Comparison of ENCODE assay signal across 20 mouse cellular contexts in the genomic region with DNA sequence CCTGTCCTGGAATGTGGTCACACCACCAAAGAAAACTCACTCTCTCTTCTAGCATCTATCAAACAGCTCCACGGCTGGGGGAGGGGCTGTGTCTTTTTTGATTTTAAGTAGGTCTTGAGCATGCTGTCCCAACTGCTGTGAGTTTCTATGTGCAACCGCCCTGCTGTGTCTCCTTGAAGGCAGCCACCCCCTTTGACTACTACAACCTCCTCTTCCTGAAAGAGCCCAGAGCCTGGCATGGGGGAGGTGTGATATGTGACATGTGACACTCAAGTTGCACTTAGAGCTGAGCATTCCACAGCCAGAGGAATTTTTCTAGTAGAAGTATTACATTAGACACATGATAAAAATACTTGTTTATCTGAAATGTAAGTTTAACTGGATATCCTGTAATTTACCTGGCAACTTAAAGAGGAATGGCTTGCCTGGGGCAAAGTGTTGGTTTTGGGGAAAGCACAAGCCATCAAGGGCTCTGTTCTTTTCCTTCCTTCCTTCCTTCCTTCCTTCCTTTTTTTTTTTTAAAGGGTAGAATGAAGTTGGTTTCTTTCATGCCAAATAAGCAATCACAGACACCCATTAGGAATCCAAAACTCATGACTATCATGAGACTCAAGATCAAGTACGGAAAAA. TPM values are rescaled to one million over a fixed set of nuclear protein-coding genes. Genes with fewer than 3 reads are reported as not detected.
DNase-seq lines count a peak whose midpoint lies in the region; ATAC-seq and TF ChIP-seq lines count a peak whose summit lies in the region.
"Had no signal": no experiment of that assay in that cellular context is flagged by ENCODE, and none has a peak within 500 bp of the region (broad histone marks: within the 10 kb centered on the region; RNA-seq: fewer than 3 reads in every experiment).

A gene (plus strand): TSS at position 580 of the 630 bp plus-strand sequence.

- no peaks in the 10 kb centered on the region for H3K9me3 ChIP-seq in heart, embryonic 10.5 days
- H3K9me3 ChIP-seq in midbrain, postnatal 0 days (ENCODE audit: low read length) = no peaks in the 10 kb centered on the region
- no peaks in the 10 kb centered on the region for H3K9me3 ChIP-seq in intestine, embryonic 15.5 days
- H3K9me3 ChIP-seq: embryonic facial prominence, embryonic 12.5 days; midbrain, embryonic 12.5 days; stomach, embryonic 15.5 days had no signal

- peak within 1 kb of the TSS; percentile 30; the same call in 1 of the 2 replicates for H3K27ac ChIP-seq in heart, embryonic 10.5 days
- H3K27ac ChIP-seq in midbrain, postnatal 0 days (ENCODE audit: low read depth, low read length) = no peak within 1 kb of the TSS
- H3K27ac ChIP-seq in intestine, embryonic 15.5 days = no peak within 1 kb of the TSS
- H3K27ac ChIP-seq: embryonic facial prominence, embryonic 12.5 days; hindbrain, embryonic 14.5 days; midbrain, embryonic 12.5 days; stomach, embryonic 15.5 days had no signal

- no peak for TF ChIP-seq CTCF in lung, adult 2 months (IDR thresholded peaks at IDR 0.05; ENCODE audit: insufficient read depth, low read length)
- TF ChIP-seq CTCF in midbrain, postnatal 0 days (IDR thresholded peaks at IDR 0.05) = no peak

- TF ChIP-seq POLR2A in lung, adult 2 months (IDR thresholded peaks at IDR 0.05; ENCODE audit: borderline replicate concordance, extremely low read depth, low read depth, low read length) = no peak

- H3K9ac ChIP-seq in midbrain, postnatal 0 days (replicated peaks; ENCODE audit: low read length, poor library complexity, severe bottlenecking) = no peak within 1 kb of the TSS
- no peak within 1 kb of the TSS for H3K9ac ChIP-seq in intestine, embryonic 15.5 days
- H3K9ac ChIP-seq: embryonic facial prominence, embryonic 12.5 days; hindbrain, embryonic 14.5 days; midbrain, embryonic 12.5 days; stomach, embryonic 15.5 days had no signal

- no peaks in the 10 kb centered on the region for H3K27me3 ChIP-seq in heart, embryonic 10.5 days (ENCODE audit: insufficient read depth, poor library complexity, severe bottlenecking)
- H3K27me3 ChIP-seq in midbrain, postnatal 0 days (ENCODE audit: insufficient read depth, low read length) = no peaks in the 10 kb centered on the region
- no peaks in the 10 kb centered on the region for H3K27me3 ChIP-seq in intestine, embryonic 15.5 days (replicated peaks)
- H3K27me3 ChIP-seq: embryonic facial prominence, embryonic 12.5 days; midbrain, embryonic 12.5 days; stomach, embryonic 15.5 days had no signal

- H3K4me2 ChIP-seq in midbrain, postnatal 0 days (ENCODE audit: low read depth, low read length, poor library complexity, severe bottlenecking) = no peak within 1 kb of the TSS
- H3K4me2 ChIP-seq in intestine, embryonic 15.5 days (replicated peaks) = no peak within 1 kb of the TSS
- H3K4me2 ChIP-seq: embryonic facial prominence, embryonic 12.5 days; hindbrain, embryonic 14.5 days; midbrain, embryonic 12.5 days; stomach, embryonic 15.5 days had no signal

- no peak for ATAC-seq in midbrain, postnatal 0 days (ENCODE audit: low FRiP score)
- ATAC-seq in intestine, embryonic 15.5 days = no peak
- ATAC-seq: intestine, postnatal 0 days had no signal

- 41% methylated on average over 3 of the region's 3 CpGs for WGBS in heart, embryonic 10.5 days
- 32% methylated on average over 3 of the region's 3 CpGs for WGBS in lung, adult 2 months
- WGBS in midbrain, postnatal 0 days = 51% methylated on average over 3 of the region's 3 CpGs
- WGBS in intestine, embryonic 15.5 days = 61% methylated on average over 3 of the region's 3 CpGs

- no peaks in the 10 kb centered on the region for H3K36me3 ChIP-seq in heart, embryonic 10.5 days
- no peaks in the 10 kb centered on the region for H3K36me3 ChIP-seq in midbrain, postnatal 0 days (ENCODE audit: insufficient read depth, low read length)
- no peaks in the 10 kb centered on the region for H3K36me3 ChIP-seq in intestine, embryonic 15.5 days
- H3K36me3 ChIP-seq: embryonic facial prominence, embryonic 12.5 days; midbrain, embryonic 12.5 days; stomach, embryonic 15.5 days had no signal

- no peak for DNase-seq in heart, embryonic 10.5 days (ENCODE audit: low spot score)
- DNase-seq in heart, postnatal 25 days (ENCODE audit: low spot score) = no peak
- DNase-seq in thymus, postnatal 25 days = peak; percentile 6
- DNase-seq in thymus, postnatal 10 days (ENCODE audit: low spot score in 2 of 2) = no peak
- peak; percentile 25 for DNase-seq in lung, adult 2 months
- DNase-seq in midbrain, postnatal 0 days (ENCODE audit: low spot score) = no peak
- no peak for DNase-seq in adipocyte (ENCODE audit: low spot score)
- DNase-seq: adrenal gland, postnatal 25 days; B cell, adult 2 months; cerebellum, postnatal 10 days; kidney, postnatal 36 days had no signal

- intact Hi-C loops in heart, postnatal 25 days (cut with DNase I) = no loop called here

- no peak within 1 kb of the TSS for H3K4me3 ChIP-seq in heart, embryonic 10.5 days
- no peak within 1 kb of the TSS for H3K4me3 ChIP-seq in lung, adult 2 months (replicated peaks; ENCODE audit: extremely low read depth, low read depth, low read length)
- H3K4me3 ChIP-seq in midbrain, postnatal 0 days (ENCODE audit: low read depth, low read length) = no peak within 1 kb of the TSS
- no peak within 1 kb of the TSS for H3K4me3 ChIP-seq in intestine, embryonic 15.5 days (replicated peaks)
- H3K4me3 ChIP-seq: embryonic facial prominence, embryonic 12.5 days; midbrain, embryonic 12.5 days; stomach, embryonic 15.5 days had no signal

- peaks cover 18% of the 10 kb centered on the region for H3K4me1 ChIP-seq in heart, embryonic 10.5 days
- no peaks in the 10 kb centered on the region for H3K4me1 ChIP-seq in lung, adult 2 months (ENCODE audit: control insufficient read depth, insufficient read depth, low read length)
- H3K4me1 ChIP-seq in midbrain, postnatal 0 days (ENCODE audit: insufficient read depth, low read length) = no peaks in the 10 kb centered on the region
- no peaks in the 10 kb centered on the region for H3K4me1 ChIP-seq in intestine, embryonic 15.5 days (replicated peaks)
- H3K4me1 ChIP-seq: midbrain, embryonic 12.5 days; stomach, embryonic 15.5 days had no signal

RNA-seq across cellular contexts. Expression of the gene that starts here (rescaled TPM):
- polyA plus RNA-seq in heart, embryonic 10.5 days (2016; fragmentation: Nextera tagmentation; extraction: Ambion mirVana) = 0.15 and 0.32 TPM in 2 replicates
- total RNA-seq in heart, postnatal 25 days (2021) = 1 to 10 TPM in 1 of 2 experiments, under 1 TPM in 1; 0.57 to 1.0 TPM
- 0.75 and 1.1 TPM in 2 replicates for polyA plus RNA-seq in lung, adult 2 months (2012; rRNA removed)
- total RNA-seq in midbrain, postnatal 0 days (2014; rRNA removed) = not detected in 2 replicates
- not detected in 2 replicates for polyA plus RNA-seq in midbrain, postnatal 0 days (2015; fragmentation: Nextera tagmentation; extraction: Ambion mirVana)
- polyA plus RNA-seq in intestine, embryonic 15.5 days (2015; fragmentation: Nextera tagmentation; extraction: Ambion mirVana) = not detected in 2 replicates
- total RNA-seq: adrenal gland, postnatal 25 days; left cerebral cortex, postnatal 25 days; liver, adult 2 months had no signal
- polyA plus RNA-seq: hindbrain, embryonic 14.5 days; liver, adult 2 months; lung, embryonic 16.5 days; midbrain, embryonic 12.5 days; stomach, embryonic 15.5 days had no signal

Comparison
In these comparisons a context has a peak if more than half of its experiments do, and no peak if none do; other contexts are left out.
1. DNase-seq: peak in thymus, postnatal 25 days (single experiment) and lung, adult 2 months (single experiment); none in heart, embryonic 10.5 days (single experiment), heart, postnatal 25 days (single experiment), thymus, postnatal 10 days (0 of 2), midbrain, postnatal 0 days (single experiment) and adipocyte (single experiment).